Mouse (Mus musculus) neutrophil, adult 5-6 weeks (primary cell): ENCODE measurements around the gene Mtmr14. TPM values are rescaled to one million over a fixed set of nuclear protein-coding genes. Genes with fewer than 3 reads are reported as not detected.
A peak's percentile ranks its signal among the peaks of the same experiment; 100 is the strongest.

Source experiments
- ATAC-seq: fragments of 151-379, 151-347 bp; 2 replicates; pipeline ENCODE4 v1.8.0; 2017; ENCODE audit warnings: mild to moderate bottlenecking, moderate TSS enrichment; ENCODE audit not compliant: insufficient number of reproducible peaks, poor library complexity, low FRiP score, severe bottlenecking; ENCODE audit errors: extremely low read depth
- total RNA-seq: library from RNA; stranded (forward); fragments of 200-1000 nt; gene quantifications from 2 replicates; pipeline ENCODE4 v1.2.3, GENCODE M21; 2017

Mtmr14 gene
- total RNA-seq, 1 experiment from 2014 or later, result 53.1 TPM

DNA sequence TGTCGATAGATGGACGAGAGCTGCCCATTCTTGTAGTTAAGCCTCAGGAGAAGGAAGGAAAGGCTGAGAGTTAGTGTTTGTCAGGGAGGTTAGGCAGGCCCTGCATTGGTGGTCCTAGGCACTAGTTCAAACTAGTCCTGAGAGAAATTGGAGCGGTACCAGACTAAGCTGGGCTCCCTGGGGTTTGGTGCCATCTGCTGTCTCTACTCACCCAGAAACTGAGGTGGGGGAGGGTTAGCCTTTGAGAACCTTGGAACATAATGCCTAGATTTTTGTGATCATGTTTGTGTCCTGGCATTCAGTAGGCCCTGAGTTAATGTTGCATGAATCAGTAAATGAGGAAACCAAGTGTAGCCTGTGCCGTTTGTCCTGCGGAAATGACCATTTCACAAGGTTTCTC lies 70.5 kb downstream of the Mtmr14 start:
- ATAC-seq, result no peak

DNA sequence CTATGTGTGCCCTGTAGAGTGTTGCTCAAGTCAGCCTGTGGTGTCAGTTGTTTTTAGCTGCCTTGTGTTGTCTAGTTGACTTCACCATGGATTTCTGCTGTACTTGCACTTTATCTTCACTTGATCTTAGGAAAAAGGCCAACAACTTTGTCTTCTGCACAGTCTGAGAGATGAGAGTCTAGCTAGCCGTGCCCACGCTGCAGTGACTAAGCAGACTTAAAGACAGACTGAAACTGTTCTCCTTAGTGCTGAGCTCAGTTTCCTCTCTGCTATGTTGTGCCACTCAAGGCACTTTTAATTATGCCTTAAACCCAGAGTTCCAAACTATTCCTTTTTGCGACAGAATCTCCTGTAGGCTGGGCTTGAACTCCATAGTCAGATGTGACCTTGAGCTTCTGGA lies 78.3 kb downstream of the Mtmr14 start:
- no peak for ATAC-seq

DNA sequence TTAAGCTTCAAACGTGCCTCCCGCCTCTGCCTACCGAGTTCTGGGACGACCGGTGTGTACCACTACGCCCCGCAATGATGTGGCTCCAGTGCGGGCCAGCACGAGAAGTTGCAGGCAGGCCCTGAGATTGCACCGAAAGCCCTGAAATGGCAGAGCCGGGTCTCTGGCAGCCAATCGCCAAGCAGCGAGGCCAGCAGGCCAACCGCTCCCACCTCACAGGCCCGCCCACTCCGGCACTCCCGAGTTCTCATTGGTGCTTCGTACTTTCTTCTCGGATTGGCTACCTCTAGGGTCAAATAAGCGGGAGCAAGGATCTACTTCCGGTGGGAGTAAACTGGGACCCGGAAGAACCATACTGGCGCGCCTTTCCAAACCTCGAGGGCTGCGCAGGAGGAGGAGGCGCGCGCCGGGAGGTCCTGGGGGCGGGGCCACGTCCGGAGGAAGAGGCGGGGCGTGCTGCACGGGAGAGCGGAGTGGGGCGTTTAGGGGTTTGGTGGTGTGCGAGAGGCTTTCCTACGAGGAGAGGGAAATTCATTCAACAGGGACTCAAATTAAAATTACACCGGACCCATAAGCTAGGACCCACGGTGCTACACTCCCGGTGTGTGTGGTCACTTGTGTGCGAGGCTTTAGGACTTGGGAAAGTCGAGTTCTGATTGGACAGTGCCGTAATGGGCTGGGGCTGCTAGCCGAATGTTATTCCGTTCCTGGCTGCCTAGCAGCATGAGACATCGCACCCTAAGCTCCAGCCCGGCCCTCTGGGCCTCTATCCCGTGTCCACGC lies 89.1 kb downstream of the Mtmr14 start, which contains the start of gene Ogg1:
Gene Ogg1 (plus strand): TSS at position 440 of the 783 bp plus-strand sequence.
- ATAC-seq, result peak; percentile 92

DNA sequence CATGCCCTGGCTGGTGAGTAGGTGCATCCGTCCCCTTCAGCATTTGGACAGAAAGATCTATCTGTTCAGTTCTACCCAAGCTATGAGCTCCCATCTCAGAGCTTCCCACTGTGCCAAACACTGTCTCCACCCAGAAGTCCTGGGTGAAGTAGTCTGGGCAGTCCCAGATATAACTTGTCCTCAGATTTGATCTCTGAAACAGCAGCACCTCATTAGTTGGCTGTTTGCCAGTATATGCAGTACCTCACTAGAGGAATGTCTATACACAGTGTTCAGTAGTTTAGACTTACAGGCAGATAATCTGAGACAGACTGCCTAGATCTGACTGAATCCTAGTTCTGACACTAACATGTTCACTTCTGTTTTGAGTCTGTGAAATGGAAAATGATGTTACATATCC lies 91.8 kb downstream of the Mtmr14 start:
- no peak for ATAC-seq

DNA sequence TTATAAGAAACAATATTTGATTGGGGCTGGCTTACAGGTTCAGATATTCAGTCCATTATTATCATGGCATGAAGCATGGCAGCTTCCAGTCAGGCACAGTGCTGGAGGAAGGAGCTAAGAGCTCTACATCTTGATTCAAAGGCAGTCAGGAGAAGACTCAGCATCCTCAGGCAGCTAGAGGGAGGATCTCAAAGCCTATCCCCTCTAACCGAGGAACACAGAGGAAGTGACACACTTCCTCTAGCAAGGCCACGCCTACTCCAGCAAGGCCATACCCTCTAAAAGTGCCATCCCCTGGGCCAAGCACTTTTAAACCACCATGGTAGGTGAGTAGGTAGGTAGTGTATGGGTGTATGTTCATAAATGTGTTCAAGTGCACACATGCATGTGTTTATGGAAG lies 92.9 kb downstream of the Mtmr14 start:
- ATAC-seq, result peak; percentile 51; the same call in 1 of the 2 replicates

Other genes starting within 250 kb of the Mtmr14 start
- 55.4 and 65.8 TPM in 2 replicates for gene Thumpd3, start 191.6 kb upstream of the Mtmr14 start, total RNA-seq
- gene Setd5, start 160.5 kb upstream of the Mtmr14 start, total RNA-seq, result 106 and 118 TPM in 2 replicates
- gene Lhfpl4, start 42.5 kb upstream of the Mtmr14 start, total RNA-seq, result 0.37 TPM in 1 of 2 replicates, not detected in the other
- 1.2 and 1.6 TPM in 2 replicates for gene Cpne9, start 44.5 kb downstream of the Mtmr14 start, total RNA-seq
- gene Brpf1, start 69.3 kb downstream of the Mtmr14 start, total RNA-seq, result 62.6 and 63.0 TPM in 2 replicates
- gene Ogg1, start 89.1 kb downstream of the Mtmr14 start, total RNA-seq, result 6.0 and 9.5 TPM in 2 replicates
- 24.4 and 25.4 TPM in 2 replicates for gene Camk1, start 106.1 kb downstream of the Mtmr14 start, total RNA-seq
- gene Tada3, start 140.0 kb downstream of the Mtmr14 start, total RNA-seq, result 27.2 and 31.6 TPM in 2 replicates
- gene Arpc4, start 140.3 kb downstream of the Mtmr14 start, total RNA-seq, result 169 and 173 TPM in 2 replicates
- gene Ttll3, start 151.4 kb downstream of the Mtmr14 start, total RNA-seq, result 29.3 and 38.9 TPM in 2 replicates
- gene Rpusd3, start 181.5 kb downstream of the Mtmr14 start, total RNA-seq, result 5.1 and 7.6 TPM in 2 replicates
- not detected in 2 replicates for gene Cidec, start 197.9 kb downstream of the Mtmr14 start, total RNA-seq
- gene Jagn1, start 204.7 kb downstream of the Mtmr14 start, total RNA-seq, result 6.2 and 7.7 TPM in 2 replicates
- gene Il17re, start 220.6 kb downstream of the Mtmr14 start, total RNA-seq, result 0.12 and 0.25 TPM in 2 replicates
- gene Il17rc, start 233.6 kb downstream of the Mtmr14 start, total RNA-seq, result not detected in 2 replicates
- 8.5 and 9.8 TPM in 2 replicates for gene Creld1, start 245.5 kb downstream of the Mtmr14 start, total RNA-seq